Mouse (Mus musculus): ENCODE measurements around the gene Col4a2.

GRCm38 (mm10) chr8:11270826-11271225, 41.8 kb upstream of the Col4a2 start:
- TF ChIP-seq CTCF (IDR thresholded peaks at IDR 0.05; ENCODE audit: extremely low read depth, insufficient read depth, insufficient read length, insufficient replicate concordance) (no peak), POLR2A (IDR thresholded peaks at IDR 0.05; ENCODE audit: low read depth, low read length) (no peak)
